Mouse (Mus musculus) heart, embryonic 11.5 days (tissue): ENCODE data around the gene Csrnp1. TPM values are rescaled to one million over a fixed set of nuclear protein-coding genes. Genes with fewer than 3 reads are reported as not detected.

Source experiments
- ATAC-seq: fragments of 200-750 bp; cut with Nextera tagmentation; replicated peaks from 2 replicates; pipeline ENCODE4 v1.8.0; 2017; ENCODE audit warnings: moderate library complexity; ENCODE audit not compliant: insufficient number of reproducible peaks, low FRiP score, low TSS enrichment
- H3K27ac ChIP-seq: fragments of 300-500 bp; sonication (generic); 2 replicates; pipeline ENCODE4 v1.5.1; 2014; ENCODE audit warnings: mild to moderate bottlenecking, low read depth, low read length
- H3K27me3 ChIP-seq: fragments of 300-500 bp; sonication (generic); 2 replicates; pipeline ENCODE4 v1.6.1; 2014; ENCODE audit warnings: mild to moderate bottlenecking, low read length, mixed read lengths; ENCODE audit not compliant: control insufficient read depth, insufficient read depth
- H3K36me3 ChIP-seq: fragments of 300-500 bp; sonication (generic); 2 replicates; pipeline ENCODE4 v1.6.1; 2014; ENCODE audit warnings: mild to moderate bottlenecking, low read length, moderate library complexity, mixed read lengths; ENCODE audit not compliant: control insufficient read depth, insufficient read depth
- H3K4me1 ChIP-seq: fragments of 300-500 bp; sonication (generic); 2 replicates; pipeline ENCODE4 v1.6.1; 2014; ENCODE audit warnings: low read length; ENCODE audit not compliant: control insufficient read depth, insufficient read depth
- H3K4me2 ChIP-seq: fragments of 300-500 bp; sonication (generic); 2 replicates; pipeline ENCODE4 v1.6.1; 2014; ENCODE audit warnings: mild to moderate bottlenecking, moderate library complexity
- H3K4me3 ChIP-seq: fragments of 300-500 bp; sonication (generic); 2 replicates; pipeline ENCODE4 v1.5.1; 2014; ENCODE audit warnings: low read depth, low read length
- H3K9ac ChIP-seq: fragments of 300-500 bp; sonication (generic); 2 replicates; pipeline ENCODE4 v1.6.1; 2014; ENCODE audit warnings: mild to moderate bottlenecking, low read depth, low read length, moderate library complexity
- H3K9me3 ChIP-seq: fragments of 300-500 bp; sonication (generic); replicated peaks from 2 replicates; pipeline ENCODE4 v1.6.1; 2016; ENCODE audit warnings: low read length; ENCODE audit not compliant: control insufficient read depth
- WGBS: fragments of 180-500 bp; shearing (Covaris S2); extraction: QIAGEN DNeasy Blood & Tissue Kit; methylation state at CpG from one replicate; pipeline ENCODE4 v1.1.7; 2014; ENCODE audit not compliant: insufficient replicate concordance; 5-methylcytosine and 5-hydroxymethylcytosine counted together
- polyA plus RNA-seq: library from polyadenylated mRNA; unstranded; fragments of >200 nt; fragmentation: Nextera tagmentation; extraction: Ambion mirVana; gene quantifications from 2 replicates; pipeline ENCODE4 v1.2.1, GENCODE M21; 2014

Csrnp1 gene
- 3.3 and 4.2 TPM in 2 replicates for polyA plus RNA-seq

DNA sequence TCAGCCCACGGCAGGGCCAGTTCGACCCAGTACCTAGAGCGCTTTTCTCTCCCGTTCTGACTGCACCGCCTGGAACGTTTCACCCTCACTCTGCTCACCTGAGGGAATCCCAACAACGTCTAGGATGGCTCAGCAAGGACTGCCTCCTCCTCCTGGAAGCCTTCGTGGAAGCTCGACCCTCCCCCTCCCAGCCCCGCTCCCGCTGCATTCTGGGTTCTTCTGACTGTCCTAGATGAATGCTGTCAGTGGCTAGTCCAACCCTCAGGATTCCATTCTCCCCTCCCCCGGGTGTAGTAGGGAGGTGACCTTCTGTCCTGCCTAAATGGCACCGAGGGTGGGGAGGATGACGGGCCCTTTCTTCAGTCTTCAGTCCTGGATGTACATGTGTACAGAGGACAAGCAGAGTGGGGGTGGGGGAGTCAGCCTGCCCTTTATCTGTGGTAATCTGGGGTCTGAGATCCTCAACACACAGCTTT, at the start of gene Csrnp1:
TSS of gene Csrnp1 (minus strand) at position 123 of the 476 bp plus-strand sequence.
- no peak for ATAC-seq
- Histone ChIP-seq H3K27ac (peak within 1 kb of the TSS; percentile 98), H3K4me1 (peaks cover 43% of the 10 kb centered on the region), H3K4me2 (peak within 1 kb of the TSS; percentile 95), H3K27me3 (no peaks in the 10 kb centered on the region), H3K36me3 (no peaks in the 10 kb centered on the region), H3K9ac (peak within 1 kb of the TSS; percentile 84), H3K9me3 (no peaks in the 10 kb centered on the region), H3K4me3 (peak within 1 kb of the TSS; percentile 75)
- 6% methylated on average over 14 of the region's 14 CpGs for WGBS

DNA sequence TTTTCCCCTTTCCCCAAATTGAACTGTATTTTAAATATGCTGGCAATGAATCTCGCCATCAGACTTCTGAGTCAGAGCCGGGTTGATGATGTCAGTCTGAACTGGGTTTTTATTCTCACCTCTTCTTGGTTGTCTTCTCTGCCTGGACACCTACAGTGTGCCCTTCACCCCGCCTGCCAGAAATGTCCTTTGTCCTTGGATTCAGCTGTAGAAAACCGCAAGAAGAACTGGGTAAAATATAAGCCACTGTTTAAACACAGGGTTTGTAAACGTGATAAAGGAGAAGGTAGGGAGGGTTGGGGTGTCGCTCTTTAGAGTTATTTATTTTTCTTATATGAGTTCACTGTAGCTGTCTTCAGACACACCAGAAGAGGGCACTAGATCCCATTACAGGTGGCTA, 48.3 kb upstream of the Csrnp1 start:
- 83% methylated on average over 6 of the region's 6 CpGs for WGBS

DNA sequence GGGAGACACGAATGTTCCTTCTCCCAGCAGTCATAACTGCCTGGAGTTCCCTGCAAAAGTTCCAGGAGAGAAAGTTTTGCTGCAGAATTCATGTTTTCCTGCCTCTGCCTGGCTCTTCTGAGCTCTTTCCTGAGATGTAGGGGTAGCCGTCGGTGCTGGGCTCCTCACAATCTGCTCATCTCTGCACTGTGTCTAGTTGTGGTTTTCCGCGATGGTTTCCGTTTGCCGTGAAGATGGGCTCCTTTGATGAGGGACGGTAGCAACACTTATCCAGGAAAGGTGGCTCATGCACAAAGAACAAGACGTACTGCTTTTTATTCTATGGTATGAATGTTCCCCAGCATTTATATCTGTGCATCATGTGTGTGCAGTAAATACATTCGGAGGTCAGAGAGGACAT, 46.0 kb upstream of the Csrnp1 start:
- H3K4me2 ChIP-seq, result no peak overlapping the region
- H3K27ac ChIP-seq, result no peak overlapping the region
- WGBS, result 81% methylated on average over 10 of the region's 10 CpGs
- H3K9me3 ChIP-seq, result no peaks in the 10 kb centered on the region
- H3K27me3 ChIP-seq, result no peaks in the 10 kb centered on the region
- no peak overlapping the region for H3K9ac ChIP-seq
- H3K4me3 ChIP-seq, result no peak overlapping the region
- ATAC-seq, result no peak
- peaks cover 11% of the 10 kb centered on the region for H3K4me1 ChIP-seq
- no peaks in the 10 kb centered on the region for H3K36me3 ChIP-seq

More for the DNA sequence above, 48.3 kb upstream of the Csrnp1 start:
- no peak for ATAC-seq
- Histone ChIP-seq H3K27ac (no peak overlapping the region), H3K36me3 (no peaks in the 10 kb centered on the region), H3K4me1 (peaks cover under 1% of the 10 kb centered on the region; the same call in 1 of the 2 replicates), H3K4me3 (no peak overlapping the region), H3K27me3 (no peaks in the 10 kb centered on the region), H3K9me3 (no peaks in the 10 kb centered on the region), H3K9ac (no peak overlapping the region), H3K4me2 (no peak overlapping the region)

DNA sequence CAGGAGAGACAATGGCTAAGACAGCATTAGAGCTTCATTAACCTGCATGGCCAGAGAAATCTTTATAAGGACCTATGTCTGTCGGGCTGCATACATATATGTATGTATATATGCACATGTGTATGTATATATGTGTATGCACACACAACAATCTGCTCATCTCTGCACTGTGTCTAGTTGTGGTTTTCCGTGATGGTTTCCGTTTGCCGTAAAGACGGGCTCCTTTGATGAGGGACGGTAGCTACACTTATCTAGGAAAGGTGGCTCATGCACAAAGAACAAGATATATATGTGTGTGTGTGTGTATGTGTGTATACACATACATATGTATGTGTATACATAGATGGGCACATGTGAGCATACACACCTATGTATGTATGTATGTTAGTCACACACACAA, 45.4 kb upstream of the Csrnp1 start:
- Histone ChIP-seq H3K36me3 (no peaks in the 10 kb centered on the region), H3K4me3 (no peak overlapping the region), H3K9me3 (no peaks in the 10 kb centered on the region), H3K4me2 (no peak overlapping the region), H3K27ac (no peak overlapping the region), H3K4me1 (peaks cover 14% of the 10 kb centered on the region), H3K27me3 (no peaks in the 10 kb centered on the region), H3K9ac (no peak overlapping the region)
- no peak for ATAC-seq
- 86% methylated on average over 6 of the region's 6 CpGs for WGBS

DNA sequence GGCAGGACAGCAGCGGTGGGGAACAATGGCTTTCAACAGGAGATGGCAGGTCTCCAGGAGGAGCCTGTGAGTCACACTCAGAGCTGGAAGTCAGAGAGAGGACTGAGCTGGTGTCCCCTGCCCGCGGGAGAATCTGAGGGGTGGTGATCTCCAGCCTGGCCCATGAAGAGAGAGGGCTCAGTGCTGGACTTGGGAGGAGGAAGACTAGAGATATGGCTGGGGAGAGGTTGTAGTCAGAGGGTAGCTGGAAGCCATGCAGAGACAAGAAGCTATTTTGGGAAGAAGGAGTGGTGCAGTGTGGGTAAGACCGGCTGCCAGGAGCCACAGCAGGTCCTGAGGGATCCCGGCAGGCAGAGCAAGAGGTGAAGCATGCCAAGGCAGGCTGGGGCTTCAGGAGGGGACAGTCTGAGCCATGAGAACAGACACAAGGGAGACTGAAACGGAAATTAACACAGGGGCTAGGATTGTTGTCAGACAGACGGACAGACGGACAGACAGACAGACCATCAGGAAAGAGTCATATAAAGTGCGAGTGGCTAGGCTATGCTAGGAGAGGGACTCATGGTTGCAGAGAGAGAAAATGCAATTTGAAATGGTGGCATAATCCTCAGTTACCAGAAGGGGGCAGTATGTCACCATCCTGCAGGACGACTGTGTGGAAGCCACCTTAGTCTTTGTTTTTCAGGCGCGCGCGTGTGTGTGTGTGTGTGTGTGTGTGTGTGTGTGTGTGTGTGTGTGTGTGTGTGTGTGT, 43.1 kb upstream of the Csrnp1 start:
- Histone ChIP-seq H3K4me2 (peak overlapping the region; percentile 50), H3K27ac (peak overlapping the region; percentile 92), H3K9me3 (no peaks in the 10 kb centered on the region), H3K27me3 (no peaks in the 10 kb centered on the region), H3K4me1 (peaks cover 26% of the 10 kb centered on the region), H3K9ac (peak overlapping the region; percentile 62; the same call in 1 of the 2 replicates), H3K4me3 (peak overlapping the region; percentile 22; the same call in 1 of the 2 replicates), H3K36me3 (no peaks in the 10 kb centered on the region)
- WGBS, result 15% methylated on average over 14 of the region's 14 CpGs
- ATAC-seq, result peak; percentile 47; the same call in 1 of the 2 replicates

DNA sequence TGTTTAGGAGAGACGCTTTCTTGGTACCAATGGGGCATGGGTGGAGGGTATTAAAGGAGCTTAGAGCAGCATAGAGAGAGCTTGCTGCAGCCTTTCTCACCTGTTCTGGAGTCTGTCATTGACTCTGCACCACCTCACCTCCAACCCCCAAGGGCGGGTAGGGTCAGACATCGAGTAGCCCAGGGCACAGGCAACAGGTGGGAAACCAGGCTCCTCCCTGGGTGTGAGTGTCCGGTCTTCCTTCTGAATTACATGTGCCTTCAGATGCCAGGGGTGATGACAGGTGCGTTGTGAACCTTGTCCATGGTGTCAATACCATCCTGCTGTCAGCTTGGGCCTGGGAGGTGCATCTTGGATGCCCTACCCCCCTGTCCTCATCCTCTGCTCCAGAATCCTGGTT, 40.2 kb upstream of the Csrnp1 start:
- Histone ChIP-seq H3K4me2 (peak overlapping the region; percentile 55; the same call in 1 of the 2 replicates), H3K36me3 (no peaks in the 10 kb centered on the region)

DNA sequence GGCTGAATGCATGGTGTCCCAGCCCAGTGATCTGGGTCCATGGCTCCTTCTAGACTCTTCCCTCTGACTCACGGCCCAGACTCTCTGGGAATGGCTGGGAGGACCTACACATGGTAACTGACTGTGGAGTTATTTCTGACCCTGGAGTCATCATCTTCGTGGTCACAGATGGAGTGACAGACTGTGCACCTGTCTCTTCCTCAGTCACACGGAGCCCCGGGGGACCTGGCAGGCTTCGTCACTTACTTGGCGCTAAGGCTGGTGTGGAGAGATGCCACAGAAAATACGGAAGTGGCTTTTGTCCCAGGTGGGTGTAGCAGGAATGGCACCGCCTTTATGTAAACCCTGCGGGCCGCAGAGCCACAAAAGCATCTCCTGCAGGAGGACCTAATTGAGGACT, 39.7 kb upstream of the Csrnp1 start:
- peak overlapping the region; percentile 95 for H3K27ac ChIP-seq
- H3K9me3 ChIP-seq, result no peaks in the 10 kb centered on the region
- peak overlapping the region; percentile 49; the same call in 1 of the 2 replicates for H3K9ac ChIP-seq
- peaks cover 32% of the 10 kb centered on the region for H3K4me1 ChIP-seq
- H3K4me2 ChIP-seq, result peak overlapping the region; percentile 55
- no peaks in the 10 kb centered on the region for H3K36me3 ChIP-seq
- ATAC-seq, result no peak
- H3K27me3 ChIP-seq, result no peaks in the 10 kb centered on the region
- WGBS, result 61% methylated on average over 10 of the region's 10 CpGs
- no peak overlapping the region for H3K4me3 ChIP-seq

More for the DNA sequence above, 40.2 kb upstream of the Csrnp1 start:
- Histone ChIP-seq H3K27ac (peak overlapping the region; percentile 95), H3K27me3 (no peaks in the 10 kb centered on the region), H3K4me1 (peaks cover 32% of the 10 kb centered on the region), H3K9ac (no peak overlapping the region), H3K4me3 (no peak overlapping the region), H3K9me3 (no peaks in the 10 kb centered on the region)
- 65% methylated on average over 5 of the region's 5 CpGs for WGBS
- no peak for ATAC-seq

DNA sequence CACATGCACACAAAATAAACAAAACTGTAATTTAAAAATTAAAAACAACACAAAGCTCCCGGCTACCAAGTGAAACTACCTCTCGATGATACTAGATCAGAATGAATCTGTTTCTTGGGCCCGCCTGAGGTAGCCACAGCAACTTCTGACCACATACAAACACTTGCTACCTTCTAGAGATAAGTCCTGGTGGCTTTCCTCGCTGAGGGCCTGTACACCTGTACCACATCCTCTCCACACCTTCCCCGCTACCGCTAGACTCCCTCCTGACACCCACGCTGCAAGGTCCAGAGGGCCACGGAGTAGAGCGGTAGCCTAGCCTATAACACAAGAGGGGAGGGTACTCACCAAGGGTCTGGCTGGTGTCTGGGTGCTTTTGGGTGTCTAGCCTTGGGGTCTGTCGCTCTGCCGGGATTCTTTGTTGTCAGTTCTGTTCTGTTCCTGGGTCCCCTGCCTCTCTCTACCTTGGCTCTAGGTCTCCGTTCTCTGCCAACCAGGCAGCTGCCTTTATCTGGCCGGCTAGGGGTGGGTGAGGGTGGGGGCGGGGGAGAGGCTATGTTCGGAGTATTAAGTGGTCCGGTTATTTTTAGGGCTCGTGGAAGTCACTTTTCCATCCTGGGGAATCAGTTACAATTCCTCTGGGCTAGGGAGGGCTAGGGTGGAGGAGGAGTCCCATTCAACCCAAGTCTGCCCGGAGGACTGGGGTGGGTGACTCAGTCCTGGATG, 38.8 kb upstream of the Csrnp1 start, which contains the start of gene Xirp1:
TSS of gene Xirp1 (minus strand) at position 513 of the 726 bp plus-strand sequence.
- Histone ChIP-seq H3K36me3 (0 out of 2 replicates have a peak, but pooled peaks cover under 1% of the 10 kb centered on the region), H3K27me3 (no peaks in the 10 kb centered on the region), H3K9me3 (no peaks in the 10 kb centered on the region), H3K4me3 (peak within 1 kb of the TSS; percentile 58), H3K9ac (peak within 1 kb of the TSS; percentile 88), H3K4me2 (peak within 1 kb of the TSS; percentile 69), H3K27ac (peak within 1 kb of the TSS; percentile 95), H3K4me1 (peaks cover 32% of the 10 kb centered on the region)
- WGBS, result 51% methylated on average over 18 of the region's 18 CpGs
- ATAC-seq, result peak; percentile 46; the same call in 1 of the 2 replicates
